Mouse (Mus musculus) spleen, adult 2 months (tissue): ENCODE data around the gene Secisbp2l.

Experiments
- CTCF ChIP-seq: fragments of 200-500 bp; IDR thresholded peaks from 2 replicates; pipeline ENCODE4 v1.5.1; 2011; ENCODE audit warnings: mild to moderate bottlenecking, inconsistent platforms; ENCODE audit not compliant: insufficient read depth, insufficient read length, insufficient replicate concordance; ENCODE audit errors: extremely low read depth
- POLR2A ChIP-seq: fragments of 200-500 bp; IDR thresholded peaks from 2 replicates; pipeline ENCODE4 v1.6.1; 2011; ENCODE audit warnings: low read depth, low read length, inconsistent platforms

DNA sequence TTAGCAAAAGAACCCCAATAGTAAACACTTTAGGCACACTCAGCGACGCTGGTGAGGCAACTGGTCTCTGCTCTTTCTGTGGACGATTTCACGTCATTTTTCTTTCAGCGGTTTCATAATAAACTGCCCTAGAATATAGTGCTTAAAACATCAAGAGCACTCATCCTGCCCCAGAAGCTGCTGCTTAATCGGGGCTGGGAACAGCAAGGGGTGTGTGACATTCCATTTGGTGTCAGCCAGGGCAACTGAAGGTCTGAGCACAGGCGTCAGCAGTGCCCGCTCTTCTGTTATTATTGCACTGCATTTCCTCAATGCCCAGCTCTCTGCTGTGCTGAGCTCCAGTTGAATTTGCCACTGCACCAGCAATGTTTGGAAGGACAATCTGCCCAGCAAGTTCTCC, 18.4 kb upstream of the Secisbp2l start:
- TF ChIP-seq POLR2A = no peak
- no peak for TF ChIP-seq CTCF
